Mouse (Mus musculus) right cerebral cortex, postnatal 25 days (tissue): ENCODE measurements around the gene Pinlyp.
"Not testable (repeated sequence)": the region's sequence is repeated elsewhere in the genome, so short reads cannot be mapped to it uniquely, and the experiment has no call there.

Experiments used
- DNase-seq: peaks from one replicate; pipeline ENCODE4 v3.0.0; 2022

Gene Pinlyp

DNA sequence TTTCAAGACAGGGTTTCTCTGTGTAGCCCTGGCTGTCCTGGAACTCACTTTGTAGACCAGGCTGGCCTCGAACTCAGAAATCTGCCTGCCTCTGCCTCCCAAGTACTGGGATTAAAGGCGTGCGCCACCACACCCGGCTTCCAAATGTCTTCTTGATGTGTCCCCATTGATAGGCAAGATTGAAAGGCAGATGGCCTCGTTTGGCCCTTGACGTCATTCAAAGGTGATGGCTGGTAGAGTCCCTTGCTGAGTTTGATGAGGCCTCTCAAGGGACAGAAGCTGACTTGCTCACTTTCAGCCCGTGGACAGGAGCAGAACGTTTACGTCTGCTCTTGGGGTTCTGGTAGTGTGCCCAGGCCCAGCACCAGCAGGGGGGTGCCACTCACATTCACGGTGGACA, 25.9 kb downstream of the Pinlyp start:
- not testable (repeated sequence) for DNase-seq

- DNase-seq: no peak
Measured at GRCm38 (mm10) chr7:24519130-24519529, 26.8 kb downstream of the Pinlyp start.

- DNase-seq: peak; percentile 63
Measured at GRCm38 (mm10) chr7:24517654-24518053, 28.3 kb downstream of the Pinlyp start.

DNA sequence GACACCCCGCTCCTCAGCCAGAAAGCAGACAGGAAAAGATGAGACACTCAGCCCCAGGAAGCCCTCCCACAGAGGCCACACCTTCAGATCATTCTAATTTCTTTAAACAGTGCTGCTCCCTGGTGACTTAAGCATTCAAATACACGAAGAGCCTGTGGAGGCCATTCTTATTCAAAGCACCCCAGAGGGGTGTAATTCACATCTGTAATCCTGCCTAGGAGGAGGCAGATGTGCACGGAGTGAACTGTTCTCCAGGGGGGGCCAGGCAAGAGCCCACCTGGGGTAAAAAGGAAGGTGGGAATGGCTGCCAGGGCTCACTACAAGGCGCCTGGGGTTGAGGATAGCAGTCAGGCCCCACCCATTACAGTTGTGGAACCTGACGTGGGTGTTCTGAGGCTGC, 28.8 kb downstream of the Pinlyp start:
- DNase-seq: no peak

DNA sequence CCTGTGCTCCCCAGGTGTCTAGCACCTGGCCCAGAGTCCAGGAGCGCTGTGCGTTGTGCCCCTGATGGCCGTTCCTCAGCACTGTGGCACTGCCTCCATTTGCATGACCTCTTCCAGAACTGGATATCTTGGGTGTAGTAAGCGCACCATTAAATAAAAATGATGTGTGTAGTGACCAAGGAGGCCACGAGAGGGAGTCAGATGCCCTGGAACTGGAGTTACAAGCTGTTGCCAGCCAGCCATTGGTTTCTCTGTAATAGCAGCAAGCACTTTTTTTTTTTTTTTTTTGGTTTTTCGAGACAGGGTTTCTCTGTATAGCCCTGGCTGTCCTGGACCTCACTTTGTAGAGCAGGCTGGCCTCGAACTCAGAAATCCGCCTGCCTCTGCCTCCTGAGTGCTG, 29.6 kb downstream of the Pinlyp start:
- not testable (repeated sequence) for DNase-seq

DNA sequence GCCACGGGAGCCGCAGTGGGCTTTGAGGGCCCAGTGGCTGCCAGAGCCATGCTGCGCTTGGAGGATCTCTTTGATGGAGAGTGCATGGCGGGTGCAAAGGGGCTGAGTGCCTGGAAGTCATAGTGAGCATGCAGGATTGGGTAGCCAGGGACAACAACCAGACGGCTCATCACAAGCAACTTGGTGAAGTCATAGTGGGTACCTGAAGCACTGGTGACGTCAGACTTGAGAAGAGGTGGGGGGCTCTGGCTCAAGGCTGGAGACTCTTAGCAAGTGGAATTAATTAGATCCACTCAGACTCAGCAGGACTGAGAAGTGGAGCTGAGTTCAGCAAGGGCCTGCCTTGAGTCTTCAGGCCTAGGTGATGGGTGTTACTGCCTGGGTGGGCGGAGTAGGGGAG, 33.6 kb downstream of the Pinlyp start, which contains the start of gene AC161166.1:
AC161166.1 (minus strand) TSS at position 101 of the 400 bp plus-strand sequence.
- no peak for DNase-seq

GRCm38 (mm10) chr7:24507726-24508114, 38.2 kb downstream of the Pinlyp start:
- no peak for DNase-seq

- peak; percentile 88 for DNase-seq
Measured at GRCm38 (mm10) chr7:24506838-24507725, 38.8 kb downstream of the Pinlyp start, which contains the start of gene Zfp428. Gene Zfp428, plus strand, starts transcription at chr7:24507006.

DNA sequence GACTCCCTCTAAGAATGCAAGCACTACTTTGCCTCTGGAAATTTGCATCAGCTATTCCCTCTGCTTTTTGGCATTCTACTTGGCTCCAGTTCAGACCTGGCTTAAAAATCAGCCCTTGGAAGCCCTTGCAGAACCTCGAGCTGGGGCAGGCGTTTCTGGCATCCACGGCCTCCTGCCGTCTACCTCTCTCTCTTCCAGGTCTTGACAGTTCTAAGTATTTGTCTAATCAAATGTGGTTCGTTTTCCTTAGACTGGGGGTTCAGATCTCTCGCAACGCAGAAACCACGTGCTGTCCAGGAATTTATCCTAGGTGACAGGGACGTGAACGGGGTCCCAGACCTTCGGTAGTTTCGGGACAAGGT, 39.5 kb downstream of the Pinlyp start:
- peak; percentile 65 for DNase-seq

DNA sequence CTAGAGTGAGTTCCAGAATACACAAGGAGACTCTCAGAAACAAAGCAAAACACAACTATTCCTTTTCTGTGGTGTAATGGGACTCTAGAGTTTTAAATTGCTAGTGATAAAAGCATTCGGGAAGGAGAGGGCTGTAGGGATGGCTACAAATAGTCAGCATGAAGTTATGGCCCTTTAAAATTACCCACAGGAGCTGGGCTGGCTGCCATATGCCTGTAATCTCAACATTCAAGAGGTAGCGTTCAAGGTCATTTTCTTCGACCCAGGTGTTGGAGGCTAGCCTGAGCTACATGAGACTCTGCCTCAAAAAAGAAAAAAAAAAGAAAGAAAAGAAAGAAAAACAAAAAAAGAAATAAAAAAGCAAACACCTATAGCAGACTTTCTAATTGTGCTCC, 39.9 kb downstream of the Pinlyp start:
- no peak for DNase-seq

- no peak for DNase-seq
Measured at GRCm38 (mm10) chr7:24505447-24506064, 40.4 kb downstream of the Pinlyp start.

GRCm38 (mm10) chr7:24504868-24505267, 41.0 kb downstream of the Pinlyp start:
- no peak for DNase-seq

GRCm38 (mm10) chr7:24504004-24504403, 41.9 kb downstream of the Pinlyp start:
- DNase-seq: no peak

DNA sequence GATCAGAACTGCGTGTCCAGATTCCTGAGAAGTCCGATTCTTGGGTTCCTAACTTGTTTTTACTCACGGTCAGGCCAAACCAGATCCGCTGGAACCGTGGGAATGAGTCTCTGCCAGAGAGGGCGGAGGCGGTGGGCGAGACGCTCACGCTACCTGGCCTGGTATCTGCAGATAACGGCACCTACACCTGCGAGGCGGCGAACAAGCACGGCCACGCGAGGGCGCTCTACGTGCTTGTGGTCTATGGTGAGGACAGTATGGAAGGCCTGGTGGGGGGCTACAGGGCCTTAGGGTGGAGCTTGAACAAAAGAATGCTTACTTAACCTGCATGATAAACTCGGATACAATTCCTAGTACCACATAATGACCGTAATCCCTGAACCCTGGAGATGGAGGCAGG, 44.4 kb downstream of the Pinlyp start:
- DNase-seq: no peak

DNA sequence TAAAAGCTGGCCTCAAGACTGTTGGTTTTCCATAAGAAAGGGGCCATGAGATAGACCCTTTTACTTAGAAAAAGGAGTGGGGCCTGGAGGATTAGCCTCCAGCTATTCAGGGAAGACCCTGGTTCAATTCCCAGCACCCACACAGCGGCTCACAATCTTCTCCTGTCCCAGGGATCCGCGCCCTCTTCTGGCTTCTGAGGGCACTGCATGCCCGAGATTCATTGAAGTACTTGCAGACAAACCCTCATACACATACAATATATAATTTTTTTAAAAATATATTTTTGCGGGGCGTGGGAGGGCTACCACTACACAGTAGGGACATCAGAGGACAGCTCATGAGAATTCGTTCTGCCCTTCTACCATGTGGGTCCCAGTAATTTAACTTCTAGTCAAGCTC, 45.0 kb downstream of the Pinlyp start:
- no peak for DNase-seq

DNA sequence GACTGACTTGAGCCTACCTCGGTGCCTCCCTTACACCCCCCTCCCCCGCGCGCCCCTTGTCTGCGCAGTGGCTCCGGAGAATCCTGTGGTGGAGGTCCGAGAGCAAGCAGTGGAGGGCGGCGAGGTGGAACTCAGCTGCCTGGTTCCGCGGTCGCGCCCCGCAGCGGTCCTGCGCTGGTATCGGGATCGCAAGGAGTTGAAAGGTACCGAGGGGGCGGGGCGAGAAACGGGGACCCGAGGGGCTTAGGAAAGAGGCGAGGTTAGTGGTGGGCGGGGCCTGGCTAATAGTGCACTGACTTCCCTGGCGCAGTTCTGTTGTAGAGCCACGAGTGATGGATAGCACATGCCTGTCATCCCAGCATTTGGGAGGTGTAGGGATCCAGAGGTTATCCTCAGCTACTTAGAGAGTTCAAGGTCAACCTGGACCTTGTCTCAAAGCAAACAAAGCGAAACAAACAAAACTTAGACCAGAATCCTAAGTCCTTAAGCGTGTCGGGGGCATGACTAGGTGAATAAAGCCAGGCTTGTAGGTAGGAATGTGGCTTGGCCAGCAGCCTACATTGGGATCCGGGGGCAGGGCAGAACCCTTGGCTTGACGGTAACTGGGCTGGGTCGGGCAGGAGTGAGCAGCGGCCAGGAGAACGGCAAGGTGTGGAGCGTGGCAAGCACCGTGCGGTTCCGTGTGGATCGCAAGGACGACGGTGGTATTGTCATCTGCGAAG, 45.9 kb downstream of the Pinlyp start:
- no peak for DNase-seq
